Mouse (Mus musculus): ENCODE measurements around the gene Txndc5.

- TF ChIP-seq CTCF (IDR thresholded peaks at IDR 0.05; ENCODE audit: borderline replicate concordance, insufficient read depth, low read depth, low read length) (no peak), POLR2A (IDR thresholded peaks at IDR 0.05; ENCODE audit: borderline replicate concordance, insufficient read depth, low read length) (no peak)
Observed at GRCm38 (mm10) chr13:38463410-38463809, 65.2 kb downstream of the Txndc5 start.
